Mouse (Mus musculus): ENCODE results near the gene Tardbp. TPM values are rescaled to one million over a fixed set of nuclear protein-coding genes. Genes with fewer than 3 reads are reported as not detected.

The Tardbp gene
- 252 and 403 TPM in 2 replicates for polyA plus RNA-seq (2012; rRNA removed)

GRCm38 (mm10) chr4:148626623-148627185 lies at the start of gene Tardbp:
Tardbp (minus strand) TSS chr4:148627019.
- peak; percentile 91 for DNase-seq (ENCODE audit: low spot score)

GRCm38 (mm10) chr4:148676188-148676960 lies 49.6 kb upstream of the Tardbp start:
- DNase-seq (ENCODE audit: low spot score): no peak

- no peak for DNase-seq (ENCODE audit: low spot score)
Measured at GRCm38 (mm10) chr4:148675043-148675442, 48.2 kb upstream of the Tardbp start.

DNA sequence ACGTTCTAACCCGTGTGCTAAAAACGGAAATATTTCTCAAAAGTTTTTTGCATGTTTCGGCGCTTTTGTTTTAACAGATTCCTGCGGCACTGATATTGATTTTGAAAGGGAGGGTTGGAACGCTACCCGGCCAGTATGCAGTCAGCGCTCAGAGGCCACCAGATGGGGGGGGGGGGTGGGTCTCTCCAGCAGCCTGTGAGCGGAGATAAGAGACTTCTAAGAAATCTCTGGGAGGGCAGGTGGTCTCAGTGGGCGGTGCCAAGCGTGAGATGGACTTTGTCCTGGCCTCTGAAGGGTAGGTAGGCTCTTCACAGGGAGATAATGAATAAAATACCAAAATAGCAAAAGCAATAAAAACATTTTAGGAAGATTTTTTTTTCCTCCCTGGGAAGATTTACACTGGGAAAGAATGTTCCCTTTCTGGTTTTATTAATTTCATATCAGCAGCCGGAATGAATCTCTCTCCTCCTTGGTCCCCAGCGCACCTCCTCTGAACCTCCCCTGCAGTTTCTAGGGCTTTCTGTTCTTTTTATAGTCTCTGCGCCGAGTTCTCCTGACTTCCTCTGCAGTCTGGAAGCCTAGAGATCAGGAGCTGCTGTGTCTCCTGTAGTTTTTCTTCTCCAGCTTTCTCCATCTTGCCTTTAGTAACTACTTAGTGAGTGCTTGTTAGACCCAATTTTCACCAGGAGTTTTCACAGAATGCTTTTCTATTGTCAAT lies 44.6 kb upstream of the Tardbp start:
- DNase-seq (ENCODE audit: low spot score): no peak

DNA sequence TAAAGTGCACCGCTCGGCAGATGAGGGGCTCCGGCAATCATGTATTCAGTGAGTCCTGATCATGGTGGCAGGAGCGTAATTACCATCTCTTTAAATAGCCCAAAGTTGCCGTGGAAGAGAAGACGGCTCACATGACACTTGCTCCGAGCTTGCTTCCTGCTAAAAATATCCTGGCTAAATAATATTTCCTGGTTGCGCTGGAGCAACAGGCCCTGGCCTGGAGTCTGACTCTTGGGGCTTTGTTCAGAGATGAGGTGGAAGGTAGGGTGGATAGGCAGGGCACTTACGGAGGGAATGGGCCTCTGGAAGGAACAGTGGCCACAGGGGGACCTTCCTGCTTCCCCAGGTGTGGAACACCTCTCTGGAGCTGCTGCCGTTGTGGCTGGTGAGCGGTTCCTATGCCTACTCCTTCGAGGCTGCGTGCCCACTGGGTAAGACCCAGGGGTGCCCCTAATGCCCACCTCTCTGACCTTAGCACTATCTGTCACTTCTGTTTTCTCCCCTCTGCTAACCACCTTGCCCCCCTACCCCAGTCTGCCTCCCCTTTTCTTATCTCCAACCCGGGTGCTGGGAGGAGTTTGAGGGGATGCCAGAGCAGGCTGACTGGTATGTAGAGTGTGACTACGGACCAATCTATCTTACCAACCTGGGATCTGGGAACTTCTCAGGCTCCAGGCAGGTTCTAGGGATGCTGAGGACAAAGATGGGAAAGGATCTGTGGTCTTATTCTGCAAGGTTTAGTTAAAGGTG lies 40.4 kb upstream of the Tardbp start:
- no peak for DNase-seq (ENCODE audit: low spot score)

DNA sequence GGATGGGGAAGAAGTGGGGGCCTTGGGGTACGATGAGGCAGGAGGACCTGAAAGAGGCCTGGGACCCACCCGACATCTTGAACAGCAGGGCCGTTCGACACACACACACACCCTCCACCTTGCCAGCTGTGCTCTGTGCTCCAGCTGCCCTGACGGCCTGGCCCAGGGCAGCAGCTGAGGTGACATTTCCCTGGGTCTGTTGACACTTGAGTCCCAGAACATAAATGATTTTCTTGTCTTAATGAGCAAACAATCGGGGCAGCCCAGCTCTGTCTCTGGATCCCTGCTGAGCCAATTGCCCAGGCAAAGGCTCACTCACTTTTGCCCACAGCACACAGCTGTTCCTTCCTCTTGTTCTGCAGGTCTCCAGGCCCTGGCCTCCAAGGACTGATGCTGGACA lies 37.2 kb upstream of the Tardbp start:
- no peak for DNase-seq (ENCODE audit: low spot score)

DNA sequence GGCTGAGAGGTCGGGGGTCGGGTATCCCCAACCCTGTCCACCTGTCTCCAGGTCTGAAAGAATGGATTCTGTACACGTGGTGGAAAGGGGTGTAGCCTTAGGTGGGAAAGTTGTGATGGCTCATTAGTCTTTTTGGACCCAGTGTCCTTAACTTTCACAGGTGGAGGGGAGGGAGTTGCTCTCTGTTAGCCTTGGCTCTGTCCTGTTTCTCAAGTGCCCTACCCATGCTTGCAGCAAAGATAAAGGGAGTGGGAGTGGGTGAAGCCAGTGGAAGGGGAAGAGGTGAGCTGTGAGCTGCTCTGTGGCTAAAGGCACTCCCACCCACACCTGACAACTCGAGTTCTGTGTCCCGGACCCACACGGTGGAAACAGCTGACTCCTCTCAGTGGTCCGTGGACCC lies 36.5 kb upstream of the Tardbp start:
- DNase-seq (ENCODE audit: low spot score): no peak

- peak; percentile 61 for DNase-seq (ENCODE audit: low spot score)
Measured at GRCm38 (mm10) chr4:148662168-148662965, 35.5 kb upstream of the Tardbp start.

- no peak for DNase-seq (ENCODE audit: low spot score)
Measured at GRCm38 (mm10) chr4:148660174-148660573, 33.4 kb upstream of the Tardbp start.

- no peak for DNase-seq (ENCODE audit: low spot score)
Measured at GRCm38 (mm10) chr4:148657776-148658175, 31.0 kb upstream of the Tardbp start.

DNA sequence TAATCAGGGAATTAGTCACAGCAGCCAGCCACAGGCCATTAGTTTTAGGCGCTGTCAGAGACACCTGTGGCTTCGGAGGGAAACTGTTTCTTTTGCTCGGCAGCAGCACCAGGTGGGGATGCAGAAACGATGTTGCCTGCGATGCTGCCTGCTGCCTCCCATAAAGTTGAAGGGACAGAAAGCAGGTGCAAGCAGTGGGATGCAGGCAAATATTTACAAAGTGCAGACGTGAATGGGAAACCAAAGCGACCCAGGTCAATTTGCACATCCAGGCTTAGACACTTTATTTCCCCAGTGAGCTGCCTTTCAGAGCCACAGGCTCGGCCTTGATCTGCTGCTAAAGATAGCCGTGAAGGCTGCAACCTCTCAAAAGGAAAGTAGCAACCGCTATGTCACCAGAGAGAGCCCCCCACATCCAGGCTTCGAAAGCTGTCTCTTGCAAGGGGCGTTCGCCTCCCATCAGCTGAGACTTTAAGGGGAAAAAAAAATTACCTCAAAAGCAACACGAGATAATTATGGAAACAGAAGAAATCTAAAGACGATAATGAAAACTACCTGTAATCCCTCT lies 30.0 kb upstream of the Tardbp start:
- no peak for DNase-seq (ENCODE audit: low spot score)

DNA sequence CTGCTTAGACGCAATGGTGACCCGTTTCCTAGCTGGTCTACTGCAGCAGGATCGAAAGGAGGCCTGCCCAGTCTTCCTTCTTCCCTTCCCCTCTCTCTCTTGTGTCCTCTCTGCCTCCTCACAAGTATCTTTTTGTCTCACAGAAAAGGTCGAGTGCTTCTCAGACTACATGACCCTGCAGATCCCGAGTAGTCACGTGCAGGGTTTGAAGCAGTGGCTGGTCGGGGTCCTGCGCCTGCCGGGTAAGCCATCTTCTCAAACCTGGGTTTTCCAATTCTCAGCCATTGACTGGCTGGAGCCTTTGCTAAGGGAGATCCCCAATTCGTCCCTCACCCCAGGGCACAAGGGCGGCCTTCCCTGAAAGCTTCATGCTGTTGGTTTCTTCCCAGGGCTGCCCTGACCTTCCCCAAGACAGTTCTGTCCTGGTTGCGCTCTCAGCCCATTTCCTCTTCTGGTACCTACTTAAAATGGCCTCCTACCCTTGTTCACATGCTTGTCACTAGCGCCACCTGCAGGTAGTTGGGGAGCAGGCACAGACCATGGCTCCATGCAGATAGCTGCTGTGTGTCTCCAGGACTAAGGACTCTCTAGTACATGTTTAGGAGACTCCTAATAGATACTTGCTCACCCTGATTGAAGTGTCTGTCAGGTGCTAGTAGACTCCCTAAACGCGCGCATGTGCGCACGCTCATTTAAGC lies 28.0 kb upstream of the Tardbp start:
- no peak for DNase-seq (ENCODE audit: low spot score)

- no peak for DNase-seq (ENCODE audit: low spot score)
Measured at GRCm38 (mm10) chr4:148651045-148651444, 24.2 kb upstream of the Tardbp start.

GRCm38 (mm10) chr4:148649309-148649708 lies 22.5 kb upstream of the Tardbp start:
- no peak for DNase-seq (ENCODE audit: low spot score)

DNA sequence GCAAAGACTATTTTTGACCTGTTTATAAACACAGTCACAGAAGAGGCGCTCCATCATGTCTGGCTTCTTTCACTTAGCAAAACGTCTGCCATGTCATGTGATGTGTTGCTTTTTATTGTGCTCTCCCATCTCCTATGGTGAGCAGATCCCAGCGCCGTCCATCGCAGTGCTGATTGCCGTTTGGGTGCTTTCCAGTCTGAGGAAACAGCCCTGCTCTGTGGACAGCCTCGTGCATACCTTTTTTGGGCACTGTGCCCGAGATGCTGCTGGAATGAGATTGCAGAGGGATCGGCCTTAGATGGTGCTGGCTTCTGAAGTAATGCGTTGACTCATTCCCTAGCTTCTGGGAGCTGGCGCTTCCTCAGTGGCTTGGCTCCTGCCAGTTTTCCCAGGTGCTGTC lies 19.8 kb upstream of the Tardbp start:
- DNase-seq (ENCODE audit: low spot score): no peak

GRCm38 (mm10) chr4:148644926-148645325 lies 18.1 kb upstream of the Tardbp start:
- no peak for DNase-seq (ENCODE audit: low spot score)

GRCm38 (mm10) chr4:148644157-148644511 lies 17.3 kb upstream of the Tardbp start:
- DNase-seq (ENCODE audit: low spot score): peak; percentile 57

DNA sequence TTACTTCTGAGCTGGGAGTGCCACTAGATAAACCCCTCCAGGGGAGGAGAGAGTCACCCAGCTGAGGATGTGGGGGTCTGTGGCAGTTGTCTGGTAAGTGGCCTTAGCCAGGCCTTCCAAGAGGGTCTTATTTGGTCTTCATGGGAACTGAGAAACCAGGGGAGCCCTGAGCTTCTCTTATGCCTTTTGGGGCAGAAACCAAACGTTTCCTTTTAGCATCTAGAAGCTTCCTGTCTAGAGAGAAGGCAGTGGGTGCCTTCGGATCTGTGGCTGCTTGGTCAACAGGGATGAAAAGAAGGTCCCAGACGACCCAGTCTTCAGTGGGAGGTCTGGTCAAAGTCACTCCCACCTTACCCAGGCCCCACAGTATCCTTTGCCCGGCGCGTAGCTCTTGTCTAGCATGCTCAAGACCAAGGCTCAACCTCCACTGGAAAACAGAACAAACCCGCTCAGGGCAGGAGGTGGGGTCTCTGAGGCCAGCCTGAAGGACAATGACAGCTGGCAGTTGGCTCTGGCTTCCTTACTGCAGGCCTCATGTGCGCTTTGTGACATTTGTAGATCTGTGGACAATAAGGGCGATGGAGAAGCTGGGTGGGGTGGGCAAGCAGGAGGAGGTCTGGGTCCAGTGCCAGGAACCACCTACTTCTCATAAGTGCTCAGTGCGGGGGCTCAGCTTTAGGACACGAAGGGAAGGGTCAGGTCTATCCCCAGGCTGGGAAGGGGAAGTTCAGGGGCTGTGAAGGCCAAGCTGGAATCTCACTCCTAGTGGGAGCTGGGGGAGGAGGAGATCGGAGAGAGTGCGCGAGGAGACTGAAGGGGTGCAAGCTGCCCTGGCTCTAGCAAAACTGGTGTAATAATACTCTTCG lies 16.7 kb upstream of the Tardbp start, which contains the start of gene Gm572:
Gene Gm572, plus strand, starts transcription at position 27 of the 866 bp plus-strand sequence.
- no peak for DNase-seq (ENCODE audit: low spot score)

DNA sequence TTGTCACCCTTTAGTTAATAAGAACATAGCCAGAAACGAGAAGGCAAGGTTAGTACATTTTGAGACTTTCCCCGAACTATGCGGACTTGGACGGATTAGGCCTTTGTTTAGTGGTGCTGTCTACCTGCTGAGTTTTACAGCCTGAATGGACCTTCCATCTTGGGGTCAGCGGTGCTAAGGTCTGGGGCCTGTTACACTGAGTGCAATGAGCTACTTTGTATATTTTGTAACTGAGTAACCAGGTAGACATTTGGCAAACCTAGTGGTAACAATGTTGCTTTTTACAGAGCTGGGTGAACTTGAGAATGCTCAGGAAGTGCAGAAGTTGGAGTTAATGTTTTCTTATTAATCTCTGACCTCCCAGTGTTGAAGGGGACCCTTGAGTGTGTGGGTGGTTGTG lies 14.3 kb upstream of the Tardbp start:
- no peak for DNase-seq (ENCODE audit: low spot score)

Measured in urinary bladder, adult 2 months (tissue).